Mouse (Mus musculus) liver, embryonic 13.5 days (tissue): ENCODE measurements at regions not wholly inside any gene's neighbourhood (a gene's known extent, or its start where the extent isn't known, plus 50 kb on each side); places are given as distances from the start of the nearest gene placed in this dataset.
A peak's percentile ranks its signal among the peaks of the same experiment; 100 is the strongest.
"Not testable (repeated sequence)": the region's sequence is repeated elsewhere in the genome, so short reads cannot be mapped to it uniquely, and the experiment has no call there.

ENCODE experiments used
- ATAC-seq: fragments of 200-750 bp; cut with Nextera tagmentation; 2 replicates; pipeline ENCODE4 v1.8.0; 2017; ENCODE audit warnings: low read depth, mild to moderate bottlenecking, moderate number of reproducible peaks, moderate library complexity
- DNase-seq: peaks from one replicate; pipeline ENCODE4 v3.0.0; 2022
- H3K27ac ChIP-seq: fragments of 300-500 bp; sonication (generic); 2 replicates; pipeline ENCODE4 v1.5.1; 2015; ENCODE audit warnings: moderate library complexity, mild to moderate bottlenecking, inconsistent platforms
- H3K27me3 ChIP-seq: fragments of 300-500 bp; sonication (generic); 2 replicates; pipeline ENCODE4 v1.6.1; 2015; ENCODE audit warnings: mild to moderate bottlenecking, inconsistent platforms
- H3K36me3 ChIP-seq: fragments of 300-500 bp; sonication (generic); 2 replicates; pipeline ENCODE4 v1.6.1; 2015; ENCODE audit warnings: mild to moderate bottlenecking, inconsistent platforms
- H3K4me1 ChIP-seq: fragments of 300-500 bp; sonication (generic); replicated peaks from 2 replicates; pipeline ENCODE4 v1.6.1; 2015; ENCODE audit warnings: inconsistent platforms
- H3K4me2 ChIP-seq: fragments of 300-500 bp; sonication (generic); 2 replicates; pipeline ENCODE4 v1.6.1; 2015; ENCODE audit warnings: inconsistent platforms, mild to moderate bottlenecking, moderate library complexity
- H3K4me3 ChIP-seq: fragments of 300-500 bp; sonication (generic); replicated peaks from 2 replicates; pipeline ENCODE4 v1.5.1; 2015; ENCODE audit warnings: mild to moderate bottlenecking, inconsistent platforms
- H3K9ac ChIP-seq: fragments of 300-500 bp; sonication (generic); 2 replicates; pipeline ENCODE4 v1.6.1; 2015; ENCODE audit warnings: mild to moderate bottlenecking, inconsistent platforms
- H3K9me3 ChIP-seq: fragments of 300-500 bp; sonication (generic); replicated peaks from 2 replicates; pipeline ENCODE4 v1.6.1; 2016; ENCODE audit warnings: inconsistent platforms
- WGBS: fragments of 180-500 bp; shearing (Covaris S2); methylation state at CpG from one replicate; pipeline ENCODE4 v1.1.7; 2015; ENCODE audit not compliant: insufficient replicate concordance; 5-methylcytosine and 5-hydroxymethylcytosine counted together

DNA sequence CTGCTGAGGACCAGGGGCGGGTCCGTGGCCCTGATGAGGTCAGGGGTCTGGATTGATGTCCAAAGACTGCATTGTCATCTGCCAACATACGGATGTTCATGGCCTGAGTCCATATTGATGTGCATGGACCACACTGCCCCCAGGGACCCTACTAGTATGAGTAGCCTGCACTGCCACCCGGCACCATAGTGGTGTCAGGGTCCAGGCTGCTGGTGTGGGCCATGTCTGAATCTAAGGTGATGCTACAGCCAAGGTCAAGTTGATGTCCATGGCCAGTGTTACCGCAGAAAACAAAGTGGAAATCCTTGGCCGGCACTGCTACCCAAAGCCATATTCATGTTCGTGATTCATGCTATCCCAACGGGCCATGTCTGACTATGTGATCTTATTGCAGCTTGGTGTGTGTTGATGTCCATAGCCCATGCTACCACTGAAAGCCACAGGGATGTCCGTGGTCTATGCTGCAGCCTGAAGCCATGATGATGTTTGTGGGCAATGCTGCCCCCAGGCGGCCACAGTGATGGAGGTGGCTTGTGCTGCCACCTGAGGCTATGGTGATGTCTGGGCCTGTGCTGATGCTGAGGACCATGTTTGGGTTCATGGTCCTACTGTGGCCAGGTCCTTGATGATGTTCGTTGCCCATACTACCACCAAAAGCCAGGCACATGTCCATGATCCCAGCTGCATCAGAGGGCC lies 130.5 kb downstream of the Iqub start:
- 62% methylated on average over 11 of the region's 11 CpGs for WGBS
- DNase-seq = no peak
- no peak for ATAC-seq
- Histone ChIP-seq H3K4me3 (no peak overlapping the region), H3K9me3 (no peaks in the 10 kb centered on the region), H3K27ac (no peak overlapping the region), H3K4me2 (no peak overlapping the region), H3K36me3 (no peaks in the 10 kb centered on the region), H3K4me1 (no peaks in the 10 kb centered on the region), H3K9ac (no peak overlapping the region), H3K27me3 (no peaks in the 10 kb centered on the region)

DNA sequence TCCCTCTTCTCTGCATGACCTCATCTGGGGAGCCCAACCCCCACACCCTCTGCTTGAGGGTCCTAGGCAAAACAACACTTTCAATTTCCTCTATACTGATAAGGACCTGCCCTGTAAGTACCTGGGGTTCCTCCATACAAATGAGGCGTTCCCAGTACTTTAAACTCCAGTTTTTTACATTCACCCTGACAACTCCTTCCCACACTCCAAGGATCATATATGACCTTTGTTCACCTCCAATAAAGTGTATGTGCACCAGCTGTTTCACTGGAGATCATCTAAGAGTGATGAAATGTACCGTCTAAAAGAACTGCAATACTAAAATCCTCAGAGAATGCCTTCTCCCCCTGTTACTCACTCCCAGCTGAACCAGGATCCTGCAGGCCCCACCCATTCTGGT lies 135.0 kb downstream of the Iqub start:
- no peaks in the 10 kb centered on the region for H3K4me1 ChIP-seq
- H3K27ac ChIP-seq = no peak overlapping the region
- WGBS = 64% methylated on average over 2 of the region's 2 CpGs
- no peak overlapping the region for H3K4me3 ChIP-seq
- ATAC-seq (no peak), DNase-seq (no peak)
- H3K9ac ChIP-seq = no peak overlapping the region
- no peaks in the 10 kb centered on the region for H3K9me3 ChIP-seq
- H3K27me3 ChIP-seq = no peaks in the 10 kb centered on the region
- no peaks in the 10 kb centered on the region for H3K36me3 ChIP-seq
- H3K4me2 ChIP-seq = no peak overlapping the region

DNA sequence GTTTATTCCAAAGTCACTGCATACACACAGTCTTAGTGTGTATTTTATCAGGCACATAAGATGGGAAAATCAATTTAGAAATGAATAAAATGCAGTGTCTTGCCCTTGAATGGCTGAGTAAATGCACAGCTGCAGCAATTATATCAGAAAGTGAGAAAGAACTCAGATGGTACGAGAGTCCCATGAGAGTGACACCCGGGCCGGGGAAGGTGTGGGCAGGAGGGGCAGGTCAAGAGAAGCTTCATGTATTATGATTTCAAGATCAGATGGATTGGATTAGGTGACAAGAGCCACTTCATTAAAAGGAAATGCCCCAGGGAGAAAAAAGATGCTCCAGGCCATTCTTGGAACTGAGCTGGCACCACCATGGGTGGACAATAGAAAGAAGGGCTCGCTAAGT lies 138.1 kb downstream of the Iqub start:
- ATAC-seq (no peak), DNase-seq (no peak)
- H3K27me3 ChIP-seq = no peaks in the 10 kb centered on the region
- H3K4me2 ChIP-seq = no peak overlapping the region
- no peaks in the 10 kb centered on the region for H3K9me3 ChIP-seq
- no peak overlapping the region for H3K4me3 ChIP-seq
- no peaks in the 10 kb centered on the region for H3K36me3 ChIP-seq
- H3K4me1 ChIP-seq = no peaks in the 10 kb centered on the region
- 71% methylated on average over 4 of the region's 4 CpGs for WGBS
- H3K9ac ChIP-seq = no peak overlapping the region
- H3K27ac ChIP-seq = no peak overlapping the region

DNA sequence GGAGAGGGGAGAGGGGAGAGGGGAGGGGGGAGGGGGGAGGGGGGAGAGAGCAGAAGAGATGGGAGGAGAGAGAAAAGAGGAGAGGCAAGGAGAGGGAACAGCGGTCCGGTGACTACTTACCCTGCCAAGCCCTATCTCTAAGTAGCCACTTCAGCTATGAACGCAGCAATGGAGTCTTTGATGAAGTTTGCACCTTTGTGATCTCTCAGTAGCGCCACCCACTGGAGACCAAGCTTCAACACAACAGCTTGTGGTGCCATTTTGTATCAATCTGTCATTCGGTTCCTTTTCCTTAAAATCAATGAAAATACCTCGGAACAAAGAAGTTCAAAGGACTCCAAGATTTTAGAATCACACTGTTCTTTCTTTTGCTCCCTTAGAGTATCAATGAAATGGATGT lies 141.7 kb downstream of the Iqub start:
- ATAC-seq (no peak), DNase-seq (no peak)
- Histone ChIP-seq H3K4me2 (no peak overlapping the region), H3K36me3 (no peaks in the 10 kb centered on the region), H3K27me3 (no peaks in the 10 kb centered on the region), H3K9ac (no peak overlapping the region), H3K4me3 (no peak overlapping the region), H3K9me3 (no peaks in the 10 kb centered on the region), H3K4me1 (no peaks in the 10 kb centered on the region), H3K27ac (no peak overlapping the region)
- 69% methylated on average over 6 of the region's 6 CpGs for WGBS

DNA sequence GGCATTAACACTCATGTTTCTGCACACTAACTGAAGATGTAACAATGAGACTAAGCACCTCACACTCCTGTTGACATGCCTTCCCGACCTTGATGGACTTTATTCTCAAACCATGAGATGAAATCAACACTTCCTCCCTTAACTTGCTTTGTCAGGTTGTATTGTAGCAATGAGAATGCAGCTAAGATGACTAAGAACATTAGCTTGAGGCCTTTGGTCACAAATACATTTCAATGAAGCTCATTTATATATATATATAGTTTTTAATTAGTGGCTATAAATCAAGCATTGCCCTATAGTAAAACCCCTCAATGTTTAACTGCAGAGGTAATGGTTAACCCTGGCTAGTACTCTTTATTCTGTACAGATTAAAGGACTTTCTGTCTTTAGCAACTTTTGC lies 143.2 kb downstream of the Iqub start:
- H3K36me3 ChIP-seq = no peaks in the 10 kb centered on the region
- H3K9me3 ChIP-seq = no peaks in the 10 kb centered on the region
- no peak overlapping the region for H3K4me2 ChIP-seq
- H3K27me3 ChIP-seq = no peaks in the 10 kb centered on the region
- H3K9ac ChIP-seq = no peak overlapping the region
- no peaks in the 10 kb centered on the region for H3K4me1 ChIP-seq
- 39% methylated on average over 1 of the region's 1 CpGs for WGBS
- no peak for DNase-seq
- H3K4me3 ChIP-seq = no peak overlapping the region
- ATAC-seq = no peak
- no peak overlapping the region for H3K27ac ChIP-seq

DNA sequence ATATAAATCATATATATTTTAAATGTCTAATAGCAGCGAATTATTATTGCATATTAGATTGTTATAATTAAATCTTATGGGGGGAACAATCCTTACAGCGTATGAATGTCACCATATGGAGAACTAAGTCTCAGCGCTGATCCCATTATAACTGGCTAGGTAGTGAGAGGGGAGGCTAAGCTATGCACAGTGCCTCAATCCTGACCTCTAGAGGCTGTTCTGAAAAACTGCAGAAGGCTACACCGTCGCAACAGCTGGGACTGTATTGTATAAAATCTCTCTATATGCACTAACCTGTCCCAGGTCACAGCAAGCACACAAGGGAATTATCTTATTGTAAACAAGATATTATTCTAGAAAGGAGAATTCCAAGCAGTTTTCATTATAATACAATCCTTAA lies 164.0 kb downstream of the Iqub start:
- Histone ChIP-seq H3K9ac (no peak overlapping the region), H3K4me2 (no peak overlapping the region), H3K9me3 (no peaks in the 10 kb centered on the region), H3K27me3 (no peaks in the 10 kb centered on the region), H3K4me1 (no peaks in the 10 kb centered on the region), H3K27ac (no peak overlapping the region), H3K36me3 (no peaks in the 10 kb centered on the region), H3K4me3 (no peak overlapping the region)
- WGBS = 13% methylated on average over 5 of the region's 5 CpGs
- no peak for DNase-seq
- no peak for ATAC-seq

DNA sequence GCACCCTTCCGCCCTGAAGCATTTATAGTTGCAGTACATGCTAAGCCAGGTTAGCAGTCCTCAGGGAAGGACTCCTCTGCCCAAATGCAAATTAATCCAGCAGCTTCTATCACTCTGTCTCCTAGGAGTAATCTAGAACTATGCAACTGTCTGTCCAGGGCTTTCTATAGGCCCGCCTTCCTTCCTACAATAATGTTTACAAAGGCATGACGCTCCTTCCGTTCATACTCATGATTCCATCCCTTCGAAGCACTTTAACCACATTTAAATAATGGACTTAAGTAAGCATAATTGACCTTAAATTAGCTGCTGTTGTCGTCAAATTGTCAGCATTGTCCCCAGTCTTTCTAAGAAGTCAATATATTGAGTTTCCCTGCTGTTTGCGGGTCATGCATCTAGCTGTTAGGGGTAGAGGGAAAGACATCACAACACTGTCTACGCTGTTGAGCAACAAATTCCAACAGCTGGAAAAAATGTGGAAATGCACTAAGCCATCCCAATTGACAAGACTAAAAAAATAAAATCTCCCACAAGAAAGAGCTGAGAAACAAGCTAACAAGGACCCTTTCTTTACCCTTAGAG lies 166.3 kb downstream of the Iqub start:
- H3K4me2 ChIP-seq = no peak overlapping the region

DNA sequence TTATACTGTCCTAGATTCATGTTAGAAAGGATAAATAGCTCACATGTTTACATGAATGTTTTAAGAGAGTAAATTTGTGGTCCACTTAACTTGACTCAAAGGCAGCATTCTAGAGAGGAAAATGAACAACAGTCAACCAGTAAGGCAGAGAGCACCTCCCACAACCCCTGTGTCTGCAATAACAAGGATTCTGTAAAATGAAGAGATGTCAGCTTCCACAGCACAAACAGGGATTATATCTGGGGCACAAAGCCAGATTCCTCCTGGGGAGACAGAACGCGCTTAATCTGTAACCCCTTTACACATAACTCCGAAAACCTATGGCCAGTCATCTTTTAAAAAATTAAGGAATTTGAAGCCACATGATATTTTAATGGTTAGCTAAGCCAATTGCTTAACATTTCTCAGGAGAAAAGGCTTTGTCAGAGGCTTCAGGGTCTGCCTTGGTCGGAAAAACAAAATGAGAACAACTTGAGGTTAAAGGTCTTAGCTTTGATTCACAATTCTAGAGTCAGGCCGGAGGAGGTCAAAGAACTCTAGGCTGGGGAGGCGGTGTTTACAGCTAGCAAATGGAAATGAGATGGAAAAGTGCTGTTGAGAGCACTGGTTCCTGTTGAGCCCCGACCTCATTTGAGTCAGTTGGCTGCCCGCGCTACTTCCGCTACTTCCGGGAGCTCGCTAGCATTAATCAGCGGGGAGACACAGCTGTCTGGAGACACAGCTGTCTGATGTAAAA lies 167.0 kb downstream of the Iqub start:
- no peak for ATAC-seq
- peak; percentile 1 for DNase-seq
- H3K9me3 ChIP-seq = no peaks in the 10 kb centered on the region
- H3K4me2 ChIP-seq = no peak overlapping the region
- H3K27ac ChIP-seq = no peak overlapping the region
- H3K36me3 ChIP-seq = no peaks in the 10 kb centered on the region
- no peak overlapping the region for H3K9ac ChIP-seq
- H3K4me1 ChIP-seq = no peaks in the 10 kb centered on the region
- WGBS = 51% methylated on average over 13 of the region's 13 CpGs
- H3K27me3 ChIP-seq = no peaks in the 10 kb centered on the region
- no peak overlapping the region for H3K4me3 ChIP-seq

More for the DNA sequence above, 166.3 kb downstream of the Iqub start:
- no peaks in the 10 kb centered on the region for H3K9me3 ChIP-seq
- H3K27ac ChIP-seq = no peak overlapping the region
- no peaks in the 10 kb centered on the region for H3K4me1 ChIP-seq
- DNase-seq (no peak), ATAC-seq (no peak)
- WGBS = 59% methylated on average over 8 of the region's 8 CpGs
- H3K36me3 ChIP-seq = no peaks in the 10 kb centered on the region
- H3K9ac ChIP-seq = no peak overlapping the region
- H3K4me3 ChIP-seq = no peak overlapping the region
- no peaks in the 10 kb centered on the region for H3K27me3 ChIP-seq

DNA sequence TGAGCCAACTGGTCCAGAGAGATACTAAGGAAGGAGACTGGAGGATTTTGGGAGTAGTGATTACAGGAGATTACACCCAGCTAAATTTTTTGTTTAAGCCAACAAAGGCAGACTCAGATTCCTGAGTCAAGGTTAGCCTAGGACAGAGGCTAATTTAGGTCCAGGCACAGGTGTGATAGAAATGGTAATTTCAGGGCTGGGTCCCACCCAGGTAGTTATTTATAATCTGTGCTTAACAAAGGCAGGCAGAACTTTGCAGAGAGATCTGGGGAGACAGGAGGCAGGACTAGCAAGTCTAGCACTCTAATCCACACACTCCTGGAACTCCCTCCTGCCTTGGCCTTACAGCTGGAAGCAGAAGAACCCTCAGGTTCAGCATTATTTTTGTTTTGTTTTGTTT lies 172.4 kb downstream of the Iqub start:
- no peak overlapping the region for H3K4me2 ChIP-seq
- H3K4me1 ChIP-seq = no peaks in the 10 kb centered on the region
- H3K9ac ChIP-seq = no peak overlapping the region
- no peaks in the 10 kb centered on the region for H3K9me3 ChIP-seq
- no peak for ATAC-seq
- no peaks in the 10 kb centered on the region for H3K36me3 ChIP-seq
- H3K27ac ChIP-seq = no peak overlapping the region
- no peaks in the 10 kb centered on the region for H3K27me3 ChIP-seq
- H3K4me3 ChIP-seq = no peak overlapping the region
- DNase-seq = no peak

DNA sequence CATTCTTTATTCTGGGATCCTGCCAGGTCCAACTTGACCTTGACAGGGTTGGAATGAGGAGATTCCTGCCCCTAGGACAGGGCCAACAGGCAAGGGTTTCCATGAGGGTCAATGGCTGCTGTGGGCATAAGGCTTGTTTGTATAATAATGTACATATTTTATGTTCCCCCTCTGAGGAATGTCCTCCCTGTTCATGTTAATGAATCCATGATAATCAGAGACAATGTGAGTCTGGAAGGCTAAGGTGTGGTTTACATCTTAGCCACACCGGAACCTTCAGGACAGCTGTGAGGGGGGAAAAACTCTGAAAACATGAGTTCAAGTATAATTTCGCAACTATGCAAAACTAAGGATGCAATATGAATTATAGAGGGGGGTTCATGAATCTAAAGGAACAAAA lies 172.8 kb downstream of the Iqub start:
- no peak for DNase-seq
- Histone ChIP-seq H3K4me1 (no peaks in the 10 kb centered on the region), H3K9me3 (no peaks in the 10 kb centered on the region), H3K9ac (no peak overlapping the region), H3K27ac (no peak overlapping the region), H3K36me3 (no peaks in the 10 kb centered on the region), H3K4me3 (no peak overlapping the region), H3K4me2 (no peak overlapping the region), H3K27me3 (no peaks in the 10 kb centered on the region)
- WGBS = 69% methylated on average over 2 of the region's 2 CpGs
- ATAC-seq = no peak

DNA sequence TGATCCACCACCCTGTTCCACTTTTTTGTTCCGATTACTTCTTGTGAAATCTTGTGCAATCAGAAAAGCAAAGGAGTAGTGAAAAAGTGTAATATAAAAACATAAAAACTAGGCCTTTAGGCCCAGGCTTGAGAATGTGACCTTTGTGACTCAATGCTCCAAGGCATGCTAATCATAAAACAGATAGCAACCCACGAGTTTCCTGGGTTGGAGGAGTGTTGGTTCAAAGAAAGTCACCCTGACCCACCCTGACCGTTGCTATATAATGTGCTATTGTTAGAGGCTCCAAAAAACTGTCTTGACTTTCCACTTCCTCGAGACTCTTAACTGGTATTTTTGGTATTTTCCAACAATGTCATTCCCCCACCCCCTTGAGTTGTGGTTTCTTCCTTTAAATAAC lies 172.2 kb upstream of the Slc13a1 start:
- 37% methylated on average over 4 of the region's 4 CpGs for WGBS
- H3K4me1 ChIP-seq = not testable (repeated sequence)

DNA sequence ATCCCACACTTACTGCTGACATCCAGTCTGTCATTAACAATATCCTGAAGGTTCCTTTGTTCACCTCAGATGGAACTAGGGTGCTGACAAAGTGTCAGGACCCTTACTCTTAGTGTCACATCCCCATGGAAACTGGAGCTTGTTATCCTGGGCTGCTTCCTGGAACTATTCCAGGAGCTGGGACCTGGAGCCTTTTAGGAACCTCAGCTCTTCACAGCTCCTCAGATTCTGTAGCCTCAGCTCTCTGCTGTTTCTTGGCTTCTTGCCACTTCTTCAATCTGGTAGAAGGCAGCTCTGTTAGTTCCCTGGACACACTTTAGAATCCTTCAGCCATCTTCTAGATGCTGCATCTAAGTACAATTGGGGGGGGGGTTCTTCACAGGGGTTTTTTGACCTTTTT lies 157.3 kb upstream of the Slc13a1 start:
- ATAC-seq = no peak
- Histone ChIP-seq H3K4me3 (no peak overlapping the region), H3K36me3 (no peaks in the 10 kb centered on the region), H3K4me2 (no peak overlapping the region), H3K27me3 (no peaks in the 10 kb centered on the region), H3K27ac (no peak overlapping the region), H3K9ac (no peak overlapping the region), H3K4me1 (no peaks in the 10 kb centered on the region), H3K9me3 (no peaks in the 10 kb centered on the region)
- DNase-seq = no peak

More for the DNA sequence above, 172.2 kb upstream of the Slc13a1 start:
- DNase-seq, H3K27ac ChIP-seq, ATAC-seq, H3K4me3 ChIP-seq, H3K9ac ChIP-seq, H3K27me3 ChIP-seq, H3K4me2 ChIP-seq, H3K9me3 ChIP-seq, H3K36me3 ChIP-seq: not testable (repeated sequence)
